Mouse (Mus musculus): Measurements from ENCODE around the gene Cyp27b1. TPM values are rescaled to one million over a fixed set of nuclear protein-coding genes. Genes with fewer than 3 reads are reported as not detected.

Cyp27b1 gene
- polyA plus RNA-seq, 1 experiment from 2014 or later = 0.11 TPM

DNA sequence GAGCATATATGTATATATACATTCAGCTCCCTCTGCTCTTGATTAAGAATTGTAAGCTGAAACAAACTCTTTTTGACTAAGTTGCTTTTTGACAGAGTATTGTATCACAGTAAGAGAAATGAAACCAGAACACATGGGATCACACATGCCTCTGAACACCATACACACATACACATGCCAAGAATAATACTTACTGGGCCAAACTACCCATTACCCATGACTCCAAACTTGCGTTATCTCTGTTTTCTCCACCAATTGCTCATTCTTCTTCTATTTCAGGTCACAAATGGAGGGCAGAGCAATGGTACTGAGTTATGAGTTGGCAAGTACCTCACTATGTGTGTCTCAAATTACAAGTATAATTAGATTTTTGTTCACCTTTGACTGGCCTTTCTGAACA, 25.9 kb downstream of the Cyp27b1 start:
- 91% methylated on average over 1 of the region's 1 CpGs for WGBS
- no peak for ATAC-seq
- H3K36me3 ChIP-seq (ENCODE audit: control insufficient read depth, insufficient read depth, low read length) = no peaks in the 10 kb centered on the region
- no peaks in the 10 kb centered on the region for H3K9me3 ChIP-seq (ENCODE audit: control insufficient read depth, low read length)
- H3K4me2 ChIP-seq (ENCODE audit: low read depth, low read length) = no peak overlapping the region
- H3K27me3 ChIP-seq (replicated peaks; ENCODE audit: control insufficient read depth, insufficient read depth, low read length) = peaks cover 23% of the 10 kb centered on the region
- H3K9ac ChIP-seq (ENCODE audit: low read depth, low read length) = no peak overlapping the region
- no peak overlapping the region for H3K4me3 ChIP-seq (ENCODE audit: low read length)
- no peak overlapping the region for H3K27ac ChIP-seq (ENCODE audit: low read length)
- peaks cover 21% of the 10 kb centered on the region for H3K4me1 ChIP-seq (ENCODE audit: control insufficient read depth, insufficient read depth, low read length)

DNA sequence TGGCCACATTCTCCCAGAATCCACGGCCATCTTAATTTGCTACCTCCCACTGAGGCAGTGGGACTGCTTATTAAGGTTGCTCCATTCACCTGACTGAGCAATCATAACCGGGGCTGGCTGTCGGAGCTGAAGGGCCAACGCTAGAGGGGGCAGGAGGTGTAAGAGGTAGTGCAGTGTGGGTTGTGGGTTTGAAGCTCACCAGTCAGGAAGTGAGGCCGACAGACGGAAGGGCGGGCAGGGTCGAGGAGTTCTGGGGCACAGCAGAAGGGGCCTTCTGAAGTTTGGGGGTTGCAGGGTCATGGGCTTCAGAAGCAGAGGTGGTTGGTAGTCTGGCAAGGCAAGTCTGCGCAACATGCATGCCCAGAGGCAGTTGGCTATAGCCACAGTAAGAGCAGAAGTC, 27.0 kb downstream of the Cyp27b1 start, which contains the start of gene Agap2:
Gene Agap2 (plus strand): TSS at position 205 of the 400 bp plus-strand sequence.
- Histone ChIP-seq H3K9ac (ENCODE audit: low read depth, low read length) (no peak within 1 kb of the TSS), H3K4me2 (ENCODE audit: low read depth, low read length) (no peak within 1 kb of the TSS), H3K9me3 (ENCODE audit: control insufficient read depth, low read length) (no peaks in the 10 kb centered on the region), H3K27me3 (replicated peaks; ENCODE audit: control insufficient read depth, insufficient read depth, low read length) (peaks cover 34% of the 10 kb centered on the region), H3K36me3 (ENCODE audit: control insufficient read depth, insufficient read depth, low read length) (no peaks in the 10 kb centered on the region), H3K4me1 (ENCODE audit: control insufficient read depth, insufficient read depth, low read length) (peaks cover 27% of the 10 kb centered on the region), H3K4me3 (ENCODE audit: low read length) (no peak within 1 kb of the TSS), H3K27ac (ENCODE audit: low read length) (no peak within 1 kb of the TSS)
- WGBS = 59% methylated on average over 9 of the region's 9 CpGs
- ATAC-seq = no peak

GRCm38 (mm10) chr10:127075651-127076050, 27.6 kb downstream of the Cyp27b1 start:
- H3K9ac ChIP-seq (ENCODE audit: low read depth, low read length) = no peak overlapping the region
- no peak overlapping the region for H3K27ac ChIP-seq (ENCODE audit: low read length)
- no peak for ATAC-seq
- H3K4me3 ChIP-seq (ENCODE audit: low read length) = no peak overlapping the region
- H3K4me1 ChIP-seq (ENCODE audit: control insufficient read depth, insufficient read depth, low read length) = peaks cover 32% of the 10 kb centered on the region
- 68% methylated on average over 8 of the region's 8 CpGs for WGBS
- peaks cover 40% of the 10 kb centered on the region for H3K27me3 ChIP-seq (replicated peaks; ENCODE audit: control insufficient read depth, insufficient read depth, low read length)
- H3K4me2 ChIP-seq (ENCODE audit: low read depth, low read length) = no peak overlapping the region
- no peaks in the 10 kb centered on the region for H3K36me3 ChIP-seq (ENCODE audit: control insufficient read depth, insufficient read depth, low read length)
- H3K9me3 ChIP-seq (ENCODE audit: control insufficient read depth, low read length) = no peaks in the 10 kb centered on the region

GRCm38 (mm10) chr10:127076082-127076481, 28.0 kb downstream of the Cyp27b1 start:
- Histone ChIP-seq H3K27ac (ENCODE audit: low read length) (no peak overlapping the region), H3K36me3 (ENCODE audit: control insufficient read depth, insufficient read depth, low read length) (no peaks in the 10 kb centered on the region), H3K9me3 (ENCODE audit: control insufficient read depth, low read length) (no peaks in the 10 kb centered on the region), H3K4me1 (ENCODE audit: control insufficient read depth, insufficient read depth, low read length) (peaks cover 33% of the 10 kb centered on the region), H3K9ac (ENCODE audit: low read depth, low read length) (no peak overlapping the region), H3K4me2 (ENCODE audit: low read depth, low read length) (no peak overlapping the region), H3K27me3 (replicated peaks; ENCODE audit: control insufficient read depth, insufficient read depth, low read length) (peaks cover 44% of the 10 kb centered on the region), H3K4me3 (ENCODE audit: low read length) (no peak overlapping the region)
- 33% methylated on average over 4 of the region's 4 CpGs for WGBS
- ATAC-seq = no peak

DNA sequence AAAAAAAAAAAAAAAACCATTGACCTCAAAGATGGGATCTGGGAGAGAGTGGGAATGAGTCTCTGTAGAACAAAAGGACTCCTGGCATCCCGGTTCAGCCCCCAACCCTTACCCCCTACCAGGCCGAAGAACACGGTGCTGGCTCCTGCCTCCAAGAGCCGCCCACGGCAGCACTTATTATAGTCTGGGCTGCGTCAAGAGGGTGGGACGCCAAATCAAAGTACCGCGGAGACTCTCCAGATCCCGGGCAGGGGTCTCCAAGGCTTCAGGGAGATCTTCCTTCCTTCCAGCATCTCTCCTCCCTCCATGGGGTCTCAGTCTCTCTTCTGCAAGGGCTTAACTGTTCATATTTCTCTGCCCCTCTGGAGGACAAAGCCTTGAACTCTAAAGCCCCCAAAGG, 29.5 kb downstream of the Cyp27b1 start:
- Histone ChIP-seq H3K4me3 (ENCODE audit: low read length) (no peak overlapping the region), H3K9ac (ENCODE audit: low read depth, low read length) (no peak overlapping the region), H3K4me2 (ENCODE audit: low read depth, low read length) (no peak overlapping the region), H3K27me3 (replicated peaks; ENCODE audit: control insufficient read depth, insufficient read depth, low read length) (peaks cover 56% of the 10 kb centered on the region), H3K9me3 (ENCODE audit: control insufficient read depth, low read length) (no peaks in the 10 kb centered on the region), H3K4me1 (ENCODE audit: control insufficient read depth, insufficient read depth, low read length) (peaks cover 40% of the 10 kb centered on the region), H3K36me3 (ENCODE audit: control insufficient read depth, insufficient read depth, low read length) (no peaks in the 10 kb centered on the region), H3K27ac (ENCODE audit: low read length) (no peak overlapping the region)
- WGBS = 8% methylated on average over 10 of the region's 10 CpGs
- ATAC-seq = no peak

DNA sequence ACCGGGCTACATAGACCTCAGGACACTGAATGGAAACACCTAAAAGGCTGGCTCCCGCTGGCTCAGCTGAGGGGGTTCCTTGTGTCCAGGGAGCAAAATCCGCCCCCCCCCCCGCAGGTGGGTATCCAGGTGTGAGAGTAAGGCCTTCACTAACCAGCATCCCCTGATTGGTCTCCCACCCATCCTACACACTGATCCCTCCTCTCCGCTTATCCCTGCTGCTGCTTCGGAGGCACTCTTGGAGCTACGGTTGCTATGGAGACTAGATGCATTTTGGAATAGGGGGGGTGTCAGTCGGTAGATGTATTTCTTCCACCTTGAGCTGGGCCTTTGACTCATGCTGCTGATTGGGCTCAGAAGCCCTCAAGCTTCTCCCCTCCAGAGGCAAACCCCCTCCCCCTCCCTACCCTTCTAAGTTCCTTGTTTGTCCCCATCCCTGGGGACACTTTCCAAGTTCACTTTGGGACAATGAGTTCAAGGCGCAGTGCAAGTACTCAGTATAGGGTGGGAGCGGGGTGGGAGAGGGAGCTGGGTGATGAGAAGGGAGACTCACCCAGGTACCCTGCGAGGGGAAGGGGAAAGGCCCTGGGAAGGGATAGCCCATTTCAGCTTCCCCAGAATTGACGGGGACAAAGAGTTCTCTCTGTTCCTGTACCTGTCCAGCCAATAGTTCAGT, 30.1 kb downstream of the Cyp27b1 start:
- Histone ChIP-seq H3K9ac (ENCODE audit: low read depth, low read length) (no peak overlapping the region), H3K27me3 (replicated peaks; ENCODE audit: control insufficient read depth, insufficient read depth, low read length) (peaks cover 59% of the 10 kb centered on the region), H3K4me1 (ENCODE audit: control insufficient read depth, insufficient read depth, low read length) (peaks cover 40% of the 10 kb centered on the region), H3K4me3 (ENCODE audit: low read length) (peak overlapping the region; percentile 51), H3K36me3 (ENCODE audit: control insufficient read depth, insufficient read depth, low read length) (no peaks in the 10 kb centered on the region), H3K9me3 (ENCODE audit: control insufficient read depth, low read length) (no peaks in the 10 kb centered on the region), H3K4me2 (ENCODE audit: low read depth, low read length) (peak overlapping the region; percentile 77), H3K27ac (ENCODE audit: low read length) (no peak overlapping the region)
- no peak for ATAC-seq
- WGBS = 4% methylated on average over 12 of the region's 12 CpGs

- H3K27ac ChIP-seq (ENCODE audit: low read length) = no peak overlapping the region
- peak overlapping the region; percentile 51 for H3K4me3 ChIP-seq (ENCODE audit: low read length)
- no peaks in the 10 kb centered on the region for H3K36me3 ChIP-seq (ENCODE audit: control insufficient read depth, insufficient read depth, low read length)
- peaks cover 40% of the 10 kb centered on the region for H3K4me1 ChIP-seq (ENCODE audit: control insufficient read depth, insufficient read depth, low read length)
- peak overlapping the region; percentile 61 for H3K9ac ChIP-seq (ENCODE audit: low read depth, low read length)
- H3K9me3 ChIP-seq (ENCODE audit: control insufficient read depth, low read length) = no peaks in the 10 kb centered on the region
- peak overlapping the region; percentile 77 for H3K4me2 ChIP-seq (ENCODE audit: low read depth, low read length)
- ATAC-seq = peak; percentile 28
- H3K27me3 ChIP-seq (replicated peaks; ENCODE audit: control insufficient read depth, insufficient read depth, low read length) = peaks cover 62% of the 10 kb centered on the region
- WGBS = 1% methylated on average over 46 of the region's 49 CpGs
Measured at GRCm38 (mm10) chr10:127078677-127079575, 30.9 kb downstream of the Cyp27b1 start.

DNA sequence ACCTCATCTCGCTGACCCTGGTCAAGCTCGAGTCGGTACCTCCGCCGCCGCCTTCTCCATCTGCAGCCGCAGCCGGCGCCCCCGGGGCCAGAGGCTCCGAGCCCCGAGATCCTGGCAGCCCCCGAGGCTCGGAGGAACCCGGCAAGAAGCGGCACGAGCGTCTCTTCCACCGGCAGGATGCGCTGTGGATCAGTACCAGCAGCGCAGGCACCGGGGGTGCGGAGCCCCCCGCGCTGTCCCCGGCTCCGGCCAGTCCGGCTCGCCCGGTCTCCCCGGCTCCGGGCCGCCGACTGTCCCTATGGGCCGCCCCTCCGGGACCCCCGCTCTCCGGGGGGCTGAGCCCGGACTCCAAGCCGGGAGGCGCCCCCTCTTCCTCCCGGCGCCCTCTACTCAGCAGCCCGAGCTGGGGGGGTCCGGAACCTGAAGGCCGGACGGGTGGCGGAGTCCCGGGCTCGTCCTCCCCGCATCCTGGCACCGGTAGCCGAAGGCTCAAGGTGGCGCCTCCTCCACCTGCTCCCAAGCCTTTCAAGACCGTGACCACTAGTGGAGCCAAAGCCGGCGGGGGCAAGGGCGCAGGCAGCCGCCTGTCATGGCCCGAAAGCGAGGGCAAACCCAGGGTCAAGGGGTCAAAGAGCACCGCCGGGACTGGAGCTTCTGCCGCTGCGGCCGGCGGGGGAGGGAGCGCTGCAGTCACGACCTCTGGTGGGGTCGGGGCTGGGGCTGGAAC, 31.8 kb downstream of the Cyp27b1 start:
- no peaks in the 10 kb centered on the region for H3K36me3 ChIP-seq (ENCODE audit: control insufficient read depth, insufficient read depth, low read length)
- H3K4me1 ChIP-seq (ENCODE audit: control insufficient read depth, insufficient read depth, low read length) = peaks cover 40% of the 10 kb centered on the region
- H3K4me3 ChIP-seq (ENCODE audit: low read length) = peak overlapping the region; percentile 51
- ATAC-seq = no peak
- peak overlapping the region; percentile 61 for H3K9ac ChIP-seq (ENCODE audit: low read depth, low read length)
- H3K27ac ChIP-seq (ENCODE audit: low read length) = no peak overlapping the region
- 3% methylated on average over 67 of the region's 70 CpGs for WGBS
- H3K9me3 ChIP-seq (ENCODE audit: control insufficient read depth, low read length) = no peaks in the 10 kb centered on the region
- H3K4me2 ChIP-seq (ENCODE audit: low read depth, low read length) = peak overlapping the region; percentile 77
- peaks cover 67% of the 10 kb centered on the region for H3K27me3 ChIP-seq (replicated peaks; ENCODE audit: control insufficient read depth, insufficient read depth, low read length)

Measured in intestine, embryonic 16.5 days (tissue).